Mouse (Mus musculus): ENCODE results near the gene Dnah3. TPM values are rescaled to one million over a fixed set of nuclear protein-coding genes. Genes with fewer than 3 reads are reported as not detected.

Gene Dnah3
- total RNA-seq, 2 experiments from 2014 or later: 0.51 TPM; not detected in 1

- DNase-seq: no peak
Measured at GRCm38 (mm10) chr7:119873050-119873449, 222.0 kb downstream of the Dnah3 start.

Other genes starting within 250 kb of the Dnah3 start
- 1 to 10 TPM; 7.2 to 9.6 TPM for gene Lyrm1, start 199.4 kb downstream of the Dnah3 start, total RNA-seq (2021)
- 10 to 100 TPM; 13.1 to 15.3 TPM for gene Dcun1d3, start 199.0 kb downstream of the Dnah3 start, total RNA-seq (2021)
- gene Tmem159, start 7.1 kb upstream of the Dnah3 start, total RNA-seq (2021): 10 to 100 TPM; 25.9 to 26.0 TPM
- gene Zp2, start 50.0 kb upstream of the Dnah3 start, total RNA-seq (2021): under 1 TPM; 0.65 to 0.75 TPM
- under 1 TPM; 0.18 to 0.22 TPM for gene Anks4b, start 78.6 kb upstream of the Dnah3 start, total RNA-seq (2021)
- gene Crym, start 106.8 kb upstream of the Dnah3 start, total RNA-seq (2021): 1 to 10 TPM in 1 of 2 experiments, under 1 TPM in 1; 0.35 to 1.1 TPM
- not detected for gene Abca14, start 108.7 kb upstream of the Dnah3 start, total RNA-seq (2021)
- gene Abca15, start 233.4 kb upstream of the Dnah3 start, total RNA-seq (2021): not detected